Mouse (Mus musculus) C2C12 (cell line): ENCODE results near the gene Git2. TPM values are rescaled to one million over a fixed set of nuclear protein-coding genes. Genes with fewer than 3 reads are reported as not detected.
A peak's percentile ranks its signal among the peaks of the same experiment; 100 is the strongest.

Experiments
- H3K27me3 ChIP-seq: one replicate; pipeline ENCODE4 v1.6.1; 2011; ENCODE audit not compliant: control insufficient read depth, insufficient read depth, insufficient read length
- H3K36me3 ChIP-seq: one replicate; pipeline ENCODE4 v1.6.1; 2011; ENCODE audit not compliant: control insufficient read depth, insufficient read depth
- H3K4me3 ChIP-seq: one replicate; pipeline ENCODE4 v1.5.1; 2011; ENCODE audit warnings: mild to moderate bottlenecking, control low read depth; ENCODE audit not compliant: poor library complexity, insufficient read depth, severe bottlenecking
- H3K79me2 ChIP-seq: one replicate; pipeline ENCODE4 v1.6.1; 2011; ENCODE audit not compliant: control insufficient read depth, insufficient read depth
- H3K79me3 ChIP-seq: one replicate; pipeline ENCODE4 v1.6.1; 2011; ENCODE audit warnings: low read depth, control low read depth
- H3ac ChIP-seq: one replicate; pipeline ENCODE3; 2011; ENCODE audit warnings: low read depth; ENCODE audit not compliant: control insufficient read depth, insufficient read length
- CEBPB ChIP-seq: IDR thresholded peaks from one replicate; pipeline ENCODE4 v1.6.1; 2011; ENCODE audit warnings: low read depth, mild to moderate bottlenecking, control low read depth, moderate library complexity
- CTCF ChIP-seq: IDR thresholded peaks from one replicate; pipeline ENCODE4 v1.5.1; 2011; ENCODE audit not compliant: control insufficient read depth, insufficient read depth, insufficient read length
- FOSL1 ChIP-seq: IDR thresholded peaks from one replicate; pipeline ENCODE4 v1.8.0; 2011; ENCODE audit warnings: mild to moderate bottlenecking, low read length; ENCODE audit not compliant: poor library complexity, insufficient read depth, severe bottlenecking
- MAX ChIP-seq: IDR thresholded peaks from one replicate; pipeline ENCODE4 v1.6.1; 2011; ENCODE audit warnings: mild to moderate bottlenecking, control low read depth
- MYOD1 ChIP-seq: IDR thresholded peaks from one replicate; pipeline ENCODE4 v1.6.1; 2011; ENCODE audit warnings: low read depth; ENCODE audit not compliant: control insufficient read depth, insufficient read length
- MYOG ChIP-seq: IDR thresholded peaks from one replicate; pipeline ENCODE4 v1.6.1; 2011; ENCODE audit not compliant: control insufficient read depth, insufficient read length; ENCODE audit errors: extremely low read depth
- USF1 ChIP-seq: IDR thresholded peaks from one replicate; pipeline ENCODE4 v1.6.1; 2011; ENCODE audit warnings: low read depth, mild to moderate bottlenecking, control low read depth, moderate library complexity
- polyA plus RNA-seq: library from polyadenylated mRNA; unstranded; fragments of >200 nt; fragmentation: generic; extraction: Trizol; gene quantifications from one replicate; pipeline ENCODE4 v1.2.1, GENCODE M21; 2012; ENCODE audit warnings: missing spikeins

Gene Git2
- polyA plus RNA-seq, 1 experiment, result 19.5 TPM

- H3K79me3 ChIP-seq, result peaks cover 3% of the 10 kb centered on the region
- H3K79me2 ChIP-seq, result peaks cover 20% of the 10 kb centered on the region
- peak overlapping the region; percentile 60 for H3ac ChIP-seq
- no peaks in the 10 kb centered on the region for H3K27me3 ChIP-seq
- no peak for TF ChIP-seq USF1
- TF ChIP-seq MAX, result no peak
- H3K4me3 ChIP-seq, result peak overlapping the region; percentile 40
- no peaks in the 10 kb centered on the region for H3K36me3 ChIP-seq
Observed at GRCm38 (mm10) chr5:114813525-114814181, 38.3 kb upstream of the Git2 start.

DNA sequence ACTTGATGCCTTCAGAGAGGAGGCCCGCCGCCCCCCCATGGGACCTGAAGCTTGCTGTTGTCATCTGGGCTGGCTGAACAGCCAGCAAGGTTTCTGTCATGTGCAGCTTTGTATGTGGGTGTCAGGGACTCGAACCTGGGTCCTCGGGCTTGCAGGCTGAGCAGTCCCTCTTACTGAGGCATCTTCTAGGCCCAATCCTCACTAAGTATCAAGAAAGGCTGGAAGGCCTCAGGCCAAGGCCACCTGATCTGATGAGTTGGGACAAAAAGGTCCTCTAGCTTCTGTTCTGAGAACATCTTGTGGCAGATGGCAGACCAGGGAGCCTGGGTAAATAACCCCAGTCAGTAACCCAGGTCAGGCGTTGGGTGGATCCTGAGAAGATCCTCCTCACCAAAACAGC lies 34.5 kb upstream of the Git2 start:
- Histone ChIP-seq H3K79me3 (peaks cover 3% of the 10 kb centered on the region), H3K79me2 (peaks cover 20% of the 10 kb centered on the region), H3ac (no peak overlapping the region), H3K36me3 (peaks cover 4% of the 10 kb centered on the region), H3K4me3 (no peak overlapping the region), H3K27me3 (no peaks in the 10 kb centered on the region)
- TF ChIP-seq MYOG (no peak), FOSL1 (no peak)

- TF ChIP-seq CEBPB (no peak), CTCF (no peak), MYOG (no peak), FOSL1 (no peak), MYOD1 (no peak), MAX (no peak), USF1 (no peak)
- no peaks in the 10 kb centered on the region for H3K27me3 ChIP-seq
- H3K4me3 ChIP-seq, result no peak overlapping the region
- H3ac ChIP-seq, result no peak overlapping the region
- peaks cover 8% of the 10 kb centered on the region for H3K36me3 ChIP-seq
- H3K79me2 ChIP-seq, result peaks cover 20% of the 10 kb centered on the region
- H3K79me3 ChIP-seq, result peaks cover 3% of the 10 kb centered on the region
Observed at GRCm38 (mm10) chr5:114809181-114809756, 34.0 kb upstream of the Git2 start.

DNA sequence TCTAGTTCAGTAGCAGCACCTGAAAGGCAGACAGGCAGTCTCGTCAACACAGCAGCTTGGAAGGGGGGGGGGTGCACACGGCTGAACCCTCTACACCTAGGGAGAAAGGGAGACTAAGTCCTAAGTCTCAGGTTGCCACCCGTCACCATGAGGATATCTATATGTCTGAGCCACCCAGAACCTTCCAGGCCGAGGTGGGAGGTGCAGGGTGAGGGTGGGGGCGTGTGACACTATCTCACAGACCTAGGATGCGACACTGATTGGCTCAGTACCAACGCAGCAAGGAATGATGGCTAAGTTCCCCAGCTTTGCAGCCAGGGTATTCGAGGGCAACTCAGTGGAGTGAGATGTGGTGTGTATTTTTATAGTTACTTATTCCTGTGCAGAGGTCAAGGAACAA lies 33.1 kb upstream of the Git2 start:
- peaks cover 16% of the 10 kb centered on the region for H3K36me3 ChIP-seq
- no peak for TF ChIP-seq USF1
- TF ChIP-seq CTCF, result no peak
- no peak for TF ChIP-seq FOSL1
- no peak for TF ChIP-seq MAX
- no peak for TF ChIP-seq MYOD1
- no peak for TF ChIP-seq CEBPB
- no peak for TF ChIP-seq MYOG
- no peak overlapping the region for H3K4me3 ChIP-seq
- H3K79me2 ChIP-seq, result peaks cover 19% of the 10 kb centered on the region
- peaks cover 3% of the 10 kb centered on the region for H3K79me3 ChIP-seq
- no peaks in the 10 kb centered on the region for H3K27me3 ChIP-seq
- H3ac ChIP-seq, result no peak overlapping the region

DNA sequence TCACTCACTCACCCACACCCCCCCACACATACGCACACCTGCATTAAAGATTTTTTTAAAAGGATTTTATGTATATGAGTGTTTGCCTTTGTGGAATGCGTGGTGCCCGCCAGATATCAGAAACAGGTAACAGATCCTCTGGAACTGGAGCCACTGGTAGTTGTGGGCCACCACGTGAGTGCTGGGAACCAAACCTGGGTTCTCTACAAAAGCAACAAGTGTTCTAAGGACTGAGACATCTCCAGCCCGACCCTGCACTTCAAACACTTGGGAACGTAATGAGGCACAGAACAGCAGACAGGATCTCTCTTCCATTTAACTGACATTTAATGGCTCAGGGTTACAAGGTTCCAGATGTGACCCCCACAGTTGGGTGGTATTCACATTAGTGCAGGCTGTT lies 32.6 kb upstream of the Git2 start:
- Histone ChIP-seq H3K79me2 (peaks cover 14% of the 10 kb centered on the region), H3K36me3 (peaks cover 21% of the 10 kb centered on the region)

GRCm38 (mm10) chr5:114807468-114807867 lies 32.2 kb upstream of the Git2 start:
- H3K36me3 ChIP-seq, result peaks cover 22% of the 10 kb centered on the region
- no peak overlapping the region for H3ac ChIP-seq
- no peak for TF ChIP-seq FOSL1
- TF ChIP-seq CTCF, result no peak
- no peak for TF ChIP-seq MYOG
- TF ChIP-seq CEBPB, result no peak
- TF ChIP-seq USF1, result no peak
- no peak for TF ChIP-seq MAX
- no peak for TF ChIP-seq MYOD1
- H3K79me3 ChIP-seq, result peaks cover 3% of the 10 kb centered on the region
- peaks cover 10% of the 10 kb centered on the region for H3K79me2 ChIP-seq
- H3K4me3 ChIP-seq, result no peak overlapping the region
- no peaks in the 10 kb centered on the region for H3K27me3 ChIP-seq

More for the DNA sequence above, 32.6 kb upstream of the Git2 start:
- TF ChIP-seq USF1 (no peak), MYOD1 (no peak), FOSL1 (no peak), CEBPB (no peak), CTCF (no peak), MYOG (no peak), MAX (no peak)
- Histone ChIP-seq H3K4me3 (no peak overlapping the region), H3K27me3 (no peaks in the 10 kb centered on the region), H3ac (no peak overlapping the region), H3K79me3 (peaks cover 3% of the 10 kb centered on the region)
